Mouse (Mus musculus) kidney, adult 2 months (tissue): ENCODE results near the gene Gcnt4.

ENCODE experiments used
- CTCF ChIP-seq: fragments of 200-500 bp; conservative IDR thresholded peaks from 2 replicates; pipeline ENCODE4 v1.5.1; 2011; ENCODE audit warnings: low read depth, mild to moderate bottlenecking, control low read depth, low read length, moderate library complexity, mixed read lengths; ENCODE audit not compliant: insufficient read depth, insufficient read length
- POLR2A ChIP-seq: fragments of 200-500 bp; IDR thresholded peaks from one replicate; pipeline ENCODE4 v1.6.1; 2011; ENCODE audit warnings: low read depth, low read length, control low read depth

DNA sequence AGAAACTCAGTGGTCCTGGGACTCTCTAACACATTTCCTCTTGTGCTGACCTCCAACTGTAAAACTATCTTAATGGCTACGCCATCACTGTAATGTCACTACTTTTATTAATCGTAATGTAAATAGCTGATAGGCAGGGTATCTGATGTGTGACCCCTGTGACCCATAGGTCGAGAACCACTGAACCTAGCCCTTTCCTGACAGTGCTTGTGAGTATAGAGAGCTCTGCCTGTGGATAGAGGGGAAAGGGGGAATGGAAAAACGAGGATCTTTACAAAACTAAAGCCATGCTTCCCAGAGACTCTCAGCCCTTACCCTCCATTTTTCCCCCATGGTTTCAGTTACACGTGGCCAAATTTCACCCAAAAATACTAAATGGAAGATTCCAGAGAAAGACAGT, 60.2 kb downstream of the Gcnt4 start:
- TF ChIP-seq CTCF (no peak), POLR2A (no peak)
